Mouse (Mus musculus) forebrain, postnatal 0 days (tissue): ENCODE measurements around the gene Myo3b. TPM values are rescaled to one million over a fixed set of nuclear protein-coding genes. Genes with fewer than 3 reads are reported as not detected.

ENCODE experiments used
- ATAC-seq: fragments of 200-750 bp; cut with Nextera tagmentation; 2 replicates; pipeline ENCODE4 v1.8.0; 2017; ENCODE audit warnings: mild to moderate bottlenecking, moderate library complexity
- DNase-seq: peaks from one replicate; pipeline ENCODE4 v3.0.0-alpha.2; 2015
- H3K27ac ChIP-seq: fragments of 300-500 bp; sonication (generic); 2 replicates; pipeline ENCODE4 v1.5.1; 2014; ENCODE audit warnings: low read depth, mild to moderate bottlenecking, antibody characterized with exemption, low read length, moderate library complexity, mixed read lengths
- H3K27me3 ChIP-seq: fragments of 300-500 bp; sonication (generic); 2 replicates; pipeline ENCODE4 v1.6.1; 2014; ENCODE audit warnings: mild to moderate bottlenecking, low read length, mixed read lengths; ENCODE audit not compliant: insufficient read depth
- H3K36me3 ChIP-seq: fragments of 300-500 bp; sonication (generic); 2 replicates; pipeline ENCODE4 v1.6.1; 2014; ENCODE audit warnings: mild to moderate bottlenecking, moderate library complexity; ENCODE audit not compliant: insufficient read depth
- H3K4me1 ChIP-seq: fragments of 300-500 bp; sonication (generic); 2 replicates; pipeline ENCODE4 v1.6.1; 2014; ENCODE audit warnings: antibody characterized with exemption; ENCODE audit not compliant: insufficient read depth
- H3K4me2 ChIP-seq: fragments of 300-500 bp; sonication (generic); 2 replicates; pipeline ENCODE4 v1.6.1; 2014; ENCODE audit warnings: low read depth, mild to moderate bottlenecking, moderate library complexity
- H3K4me3 ChIP-seq: fragments of 300-500 bp; sonication (generic); 2 replicates; pipeline ENCODE4 v1.5.1; 2014; ENCODE audit warnings: low read depth, low read length, mixed read lengths
- H3K9ac ChIP-seq: fragments of 300-500 bp; sonication (generic); 2 replicates; pipeline ENCODE4 v1.6.1; 2014; ENCODE audit warnings: mild to moderate bottlenecking
- H3K9me3 ChIP-seq: fragments of 300-500 bp; sonication (generic); 2 replicates; pipeline ENCODE4 v1.6.1; 2016; ENCODE audit warnings: low read length
- CTCF ChIP-seq: sonication (generic); IDR thresholded peaks from 2 replicates; pipeline ENCODE4 v1.5.1; 2016; ENCODE audit warnings: antibody characterized with exemption, control low read depth, low read depth
- WGBS: fragments of 180-500 bp; shearing (Covaris S2); extraction: QIAGEN DNeasy Blood & Tissue Kit; methylation state at CpG from one replicate; pipeline ENCODE4 v1.1.7; 2014; 5-methylcytosine and 5-hydroxymethylcytosine counted together
- polyA plus RNA-seq: library from polyadenylated mRNA; unstranded; fragments of >200 nt; fragmentation: Nextera tagmentation; extraction: Ambion mirVana; gene quantifications from 2 replicates; pipeline ENCODE4 v1.2.1, GENCODE M21; 2015
- total RNA-seq: library from RNA; depleted of rRNA; stranded (reverse); fragments of >200 nt; gene quantifications from 2 replicates; pipeline ENCODE4 v1.2.3, GENCODE M21; 2014

The Myo3b gene
- total and polyA plus RNA-seq, 2 experiments from 2014 or later: 0.36 to 2.0 TPM

DNA sequence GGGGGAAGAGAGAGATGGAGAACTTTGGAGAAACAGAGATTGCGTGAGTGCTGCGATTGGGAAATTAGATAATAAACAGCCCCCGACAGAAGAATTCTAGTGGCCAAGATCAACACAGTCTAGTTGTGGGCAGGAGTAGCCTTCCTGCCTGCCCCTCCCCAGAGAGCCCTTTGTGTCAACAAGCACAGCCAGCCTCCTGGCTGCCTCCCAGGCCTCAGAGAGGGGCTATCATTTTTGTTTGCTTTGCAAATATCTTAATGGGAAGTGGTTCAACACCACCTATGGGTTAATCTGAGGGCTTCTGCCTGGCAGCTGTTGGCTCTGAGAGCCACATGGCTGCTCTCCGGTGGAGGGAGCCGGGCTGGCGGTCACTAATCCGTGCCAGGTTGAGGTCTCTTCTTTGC lies 298.3 kb downstream of the Myo3b start:
- Histone ChIP-seq H3K4me3 (no peak overlapping the region), H3K4me1 (no peaks in the 10 kb centered on the region), H3K27ac (no peak overlapping the region), H3K27me3 (no peaks in the 10 kb centered on the region), H3K9me3 (no peaks in the 10 kb centered on the region), H3K4me2 (no peak overlapping the region), H3K36me3 (no peaks in the 10 kb centered on the region), H3K9ac (no peak overlapping the region)
- DNase-seq (no peak), ATAC-seq (no peak)
- 32% methylated on average over 7 of the region's 7 CpGs for WGBS
- no peak for TF ChIP-seq CTCF

- Histone ChIP-seq H3K36me3 (no peaks in the 10 kb centered on the region), H3K27me3 (no peaks in the 10 kb centered on the region), H3K4me2 (no peak overlapping the region), H3K4me1 (no peaks in the 10 kb centered on the region), H3K9ac (no peak overlapping the region), H3K27ac (no peak overlapping the region), H3K4me3 (no peak overlapping the region), H3K9me3 (no peaks in the 10 kb centered on the region)
- ATAC-seq (no peak), DNase-seq (no peak)
- WGBS: 72% methylated on average over 9 of the region's 9 CpGs
- no peak for TF ChIP-seq CTCF
Measured at GRCm38 (mm10) chr2:70337869-70338268, 298.9 kb downstream of the Myo3b start.

- ATAC-seq (no peak), DNase-seq (no peak)
- Histone ChIP-seq H3K9ac (no peak overlapping the region), H3K36me3 (no peaks in the 10 kb centered on the region), H3K9me3 (no peaks in the 10 kb centered on the region), H3K4me1 (no peaks in the 10 kb centered on the region), H3K27ac (no peak overlapping the region), H3K4me3 (no peak overlapping the region), H3K27me3 (no peaks in the 10 kb centered on the region), H3K4me2 (no peak overlapping the region)
- WGBS: 73% methylated on average over 7 of the region's 7 CpGs
- TF ChIP-seq CTCF: no peak
Measured at GRCm38 (mm10) chr2:70339061-70339460, 300.1 kb downstream of the Myo3b start.

DNA sequence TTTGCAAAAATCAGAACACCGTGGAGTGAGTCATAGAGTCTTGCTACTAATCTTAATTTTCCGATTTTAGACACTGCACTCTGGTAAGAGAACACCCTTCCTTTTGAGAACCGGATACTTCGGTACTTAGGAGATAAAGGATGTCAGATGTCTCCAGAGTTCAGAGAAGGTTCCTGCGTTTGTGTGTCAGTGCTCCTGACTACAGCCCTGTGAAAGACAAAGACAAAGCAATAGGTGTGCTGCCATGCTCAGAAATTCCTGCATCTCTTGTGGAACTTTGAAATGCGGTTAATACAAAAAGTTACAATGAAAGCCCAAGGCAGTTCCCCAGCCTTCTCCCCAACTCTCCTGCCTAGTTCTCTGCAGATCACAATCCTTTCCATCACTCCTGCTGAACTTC lies 300.6 kb downstream of the Myo3b start:
- Histone ChIP-seq H3K4me1 (no peaks in the 10 kb centered on the region), H3K27me3 (no peaks in the 10 kb centered on the region), H3K27ac (no peak overlapping the region), H3K36me3 (no peaks in the 10 kb centered on the region), H3K9me3 (no peaks in the 10 kb centered on the region), H3K4me2 (no peak overlapping the region), H3K9ac (no peak overlapping the region), H3K4me3 (no peak overlapping the region)
- ATAC-seq: no peak
- DNase-seq: no peak
- WGBS: 82% methylated on average over 6 of the region's 6 CpGs
- no peak for TF ChIP-seq CTCF

DNA sequence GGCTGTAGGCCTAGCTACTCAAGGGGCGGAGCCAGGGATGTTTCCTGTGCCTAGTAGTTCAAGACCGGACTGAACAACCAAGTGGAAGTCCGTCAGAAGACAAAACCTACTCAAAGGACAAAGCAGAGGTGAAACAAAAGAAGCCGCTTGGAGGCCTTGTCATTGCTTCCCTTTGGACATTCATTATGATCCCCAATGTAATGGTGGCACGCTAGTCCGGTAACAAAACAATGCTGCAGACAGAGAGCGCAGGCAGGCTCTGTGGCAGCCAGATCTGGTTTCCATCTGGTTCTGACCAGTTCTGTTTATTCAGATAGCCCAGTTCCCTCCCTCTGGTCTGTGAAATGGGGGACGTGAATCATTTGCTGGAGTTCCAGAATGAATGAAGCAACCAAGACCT lies 301.3 kb downstream of the Myo3b start:
- no peak for TF ChIP-seq CTCF
- H3K27ac ChIP-seq: no peak overlapping the region
- DNase-seq (no peak), ATAC-seq (no peak)
- 89% methylated on average over 8 of the region's 8 CpGs for WGBS
- H3K4me3 ChIP-seq: no peak overlapping the region
- no peaks in the 10 kb centered on the region for H3K9me3 ChIP-seq
- no peaks in the 10 kb centered on the region for H3K27me3 ChIP-seq
- no peaks in the 10 kb centered on the region for H3K36me3 ChIP-seq
- no peak overlapping the region for H3K4me2 ChIP-seq
- H3K4me1 ChIP-seq: no peaks in the 10 kb centered on the region
- no peak overlapping the region for H3K9ac ChIP-seq

- ATAC-seq: peak; percentile 48; the same call in 1 of the 2 replicates
- DNase-seq: no peak
- H3K27me3 ChIP-seq: no peaks in the 10 kb centered on the region
- TF ChIP-seq CTCF: no peak
- H3K27ac ChIP-seq: no peak overlapping the region
- WGBS: 63% methylated on average over 8 of the region's 8 CpGs
- no peaks in the 10 kb centered on the region for H3K4me1 ChIP-seq
- no peaks in the 10 kb centered on the region for H3K36me3 ChIP-seq
- no peak overlapping the region for H3K4me3 ChIP-seq
- H3K9me3 ChIP-seq: no peaks in the 10 kb centered on the region
- no peak overlapping the region for H3K4me2 ChIP-seq
- H3K9ac ChIP-seq: no peak overlapping the region
Measured at GRCm38 (mm10) chr2:70345126-70345525, 306.2 kb downstream of the Myo3b start.

DNA sequence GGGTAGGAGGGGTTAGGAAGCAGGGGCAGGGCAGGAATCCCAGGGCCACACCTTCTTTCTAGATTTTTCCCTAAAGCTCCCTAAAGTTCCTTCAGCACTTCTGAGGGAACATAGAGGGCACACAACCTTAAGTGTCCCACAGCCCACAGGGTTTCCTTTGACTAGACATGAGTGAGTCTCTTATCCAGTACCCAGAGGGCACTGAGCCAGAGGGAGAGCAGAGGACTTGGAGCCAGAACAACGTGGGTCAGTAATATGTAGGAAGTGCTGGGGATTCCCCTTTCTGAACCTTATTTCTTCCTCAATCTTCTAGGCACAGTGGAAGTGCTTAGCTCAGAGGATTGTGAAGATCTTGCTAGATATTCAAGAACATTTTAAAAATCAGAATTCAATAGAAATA lies 308.6 kb downstream of the Myo3b start:
- Histone ChIP-seq H3K9me3 (no peaks in the 10 kb centered on the region), H3K4me1 (no peaks in the 10 kb centered on the region), H3K4me2 (no peak overlapping the region), H3K9ac (no peak overlapping the region), H3K27ac (no peak overlapping the region), H3K27me3 (no peaks in the 10 kb centered on the region), H3K36me3 (no peaks in the 10 kb centered on the region), H3K4me3 (no peak overlapping the region)
- no peak for TF ChIP-seq CTCF
- ATAC-seq (no peak), DNase-seq (no peak)
- WGBS: 38% methylated on average over 1 of the region's 1 CpGs
